9 mouse cellular contexts compared by ENCODE assay signal in genomic region chr5:43515401-43515976, GRCm38 (mm10). TPM values are rescaled to one million over a fixed set of nuclear protein-coding genes. Genes with fewer than 3 reads are reported as not detected.
DNase-seq lines count a peak whose midpoint lies in the region; ATAC-seq and TF ChIP-seq lines count a peak whose summit lies in the region.
"Had no signal": no experiment of that assay in that cellular context is flagged by ENCODE, and none has a peak within 500 bp of the region (broad histone marks: within the 10 kb centered on the region; RNA-seq: fewer than 3 reads in every experiment).

C1qtnf7 (plus strand) TSS chr5:43515538.

- no peaks in the 10 kb centered on the region for H3K36me3 ChIP-seq in heart, embryonic 12.5 days
- H3K36me3 ChIP-seq in limb, embryonic 11.5 days (ENCODE audit: control insufficient read depth, insufficient read depth, low read length) = no peaks in the 10 kb centered on the region
- no peaks in the 10 kb centered on the region for H3K36me3 ChIP-seq in small intestine, adult 2 months (ENCODE audit: control insufficient read depth, insufficient read depth, low read length)

- WGBS in lung, adult 2 months = 14% methylated on average over 15 of the region's 15 CpGs
- WGBS in heart, embryonic 12.5 days = 43% methylated on average over 15 of the region's 15 CpGs
- 22% methylated on average over 15 of the region's 15 CpGs for WGBS in limb, embryonic 11.5 days
- 66% methylated on average over 15 of the region's 15 CpGs for WGBS in small intestine, adult 2 months

- peak within 1 kb of the TSS; percentile 61 for H3K4me3 ChIP-seq in lung, adult 2 months (replicated peaks; ENCODE audit: extremely low read depth, low read depth, low read length)
- peak within 1 kb of the TSS; percentile 29 for H3K4me3 ChIP-seq in heart, embryonic 12.5 days
- H3K4me3 ChIP-seq in limb, embryonic 11.5 days (ENCODE audit: low read depth, low read length) = no peak within 1 kb of the TSS
- peak within 1 kb of the TSS; percentile 21; the same call in 1 of the 2 replicates for H3K4me3 ChIP-seq in small intestine, adult 2 months (ENCODE audit: low read depth, low read length)

- TF ChIP-seq CTCF in lung, adult 2 months (IDR thresholded peaks at IDR 0.05; ENCODE audit: insufficient read depth, low read length) = no peak
- TF ChIP-seq CTCF in small intestine, adult 2 months (IDR thresholded peaks at IDR 0.05; ENCODE audit: extremely low read depth, insufficient read length, insufficient replicate concordance, low read depth, low read length) = no peak

- H3K4me1 ChIP-seq in lung, adult 2 months (ENCODE audit: control insufficient read depth, insufficient read depth, low read length) = no peaks in the 10 kb centered on the region
- H3K4me1 ChIP-seq in heart, embryonic 12.5 days (replicated peaks) = peaks cover 9% of the 10 kb centered on the region
- no peaks in the 10 kb centered on the region; the same call in 1 of the 2 replicates for H3K4me1 ChIP-seq in limb, embryonic 11.5 days (ENCODE audit: control insufficient read depth, insufficient read depth, low read length)
- H3K4me1 ChIP-seq in small intestine, adult 2 months (ENCODE audit: control insufficient read depth, insufficient read depth, insufficient read length, low read length) = peaks cover 10% of the 10 kb centered on the region; the same call in 1 of the 2 replicates

- 0 out of 2 replicates have a peak within 1 kb of the TSS, but pooled peaks have one; percentile 2 for H3K27ac ChIP-seq in heart, embryonic 12.5 days (ENCODE audit: poor library complexity, severe bottlenecking)
- H3K27ac ChIP-seq in limb, embryonic 11.5 days (replicated peaks; ENCODE audit: low read depth, low read length) = no peak within 1 kb of the TSS
- H3K27ac ChIP-seq in small intestine, adult 2 months (ENCODE audit: insufficient read depth, low read depth, low read length) = 0 out of 2 replicates have a peak within 1 kb of the TSS, but pooled peaks have one; percentile 3

- H3K4me2 ChIP-seq in heart, embryonic 12.5 days = peak within 1 kb of the TSS; percentile 50
- H3K4me2 ChIP-seq in limb, embryonic 11.5 days (ENCODE audit: low read depth, severe bottlenecking) = peak within 1 kb of the TSS; percentile 30; the same call in 1 of the 2 replicates

- 0 out of 2 replicates have a peak, but pooled peaks have one; percentile 42 for ATAC-seq in heart, embryonic 12.5 days (ENCODE audit: insufficient number of reproducible peaks, low FRiP score)
- ATAC-seq in limb, embryonic 11.5 days (ENCODE audit: insufficient number of reproducible peaks, low FRiP score, low TSS enrichment, low read depth) = no peak
- ATAC-seq: midbrain, embryonic 16.5 days had no signal

- no peaks in the 10 kb centered on the region for H3K9me3 ChIP-seq in heart, embryonic 12.5 days (replicated peaks)
- H3K9me3 ChIP-seq in limb, embryonic 11.5 days (ENCODE audit: control insufficient read depth, low read length) = no peaks in the 10 kb centered on the region

- no peak for DNase-seq in lung, adult 2 months
- DNase-seq in lung, postnatal 36 days = no peak
- no peak for DNase-seq in limb, embryonic 11.5 days (ENCODE audit: low spot score)
- no peak for DNase-seq in retina, embryonic 14.5 days (ENCODE audit: low spot score)
- no peak for DNase-seq in adrenal gland, adult (ENCODE audit: inconsistent age in 2 of 2, low spot score in 1 of 2)
- DNase-seq: thymus, postnatal 25 days had no signal

- TF ChIP-seq POLR2A in lung, adult 2 months (IDR thresholded peaks at IDR 0.05; ENCODE audit: borderline replicate concordance, extremely low read depth, low read depth, low read length) = peak; percentile 47; the same call in 1 of the 2 replicates
- TF ChIP-seq POLR2A in small intestine, adult 2 months (IDR thresholded peaks at IDR 0.05; ENCODE audit: low read depth, low read length) = no peak

- H3K9ac ChIP-seq in heart, embryonic 12.5 days = no peak within 1 kb of the TSS
- no peak within 1 kb of the TSS for H3K9ac ChIP-seq in limb, embryonic 11.5 days (ENCODE audit: low read length)

- H3K27me3 ChIP-seq in heart, embryonic 12.5 days (replicated peaks) = no peaks in the 10 kb centered on the region
- no peaks in the 10 kb centered on the region for H3K27me3 ChIP-seq in limb, embryonic 11.5 days (ENCODE audit: control insufficient read depth, insufficient read depth, low read length)
- H3K27me3 ChIP-seq in small intestine, adult 2 months (ENCODE audit: control insufficient read depth, insufficient read depth, low read length) = no peaks in the 10 kb centered on the region

RNA-seq across cellular contexts. Expression of gene C1qtnf7, which starts in this region (rescaled TPM):
- polyA plus RNA-seq in lung, adult 2 months (2012; rRNA removed) = 14.1 and 25.3 TPM in 2 replicates
- polyA plus RNA-seq in heart, embryonic 12.5 days (2016; fragmentation: Nextera tagmentation; extraction: Ambion mirVana) = 4.7 TPM in 2 replicates
- 3.2 and 4.2 TPM in 2 replicates for polyA plus RNA-seq in limb, embryonic 11.5 days (2014; fragmentation: Nextera tagmentation; extraction: Ambion mirVana)
- 0.37 and 0.58 TPM in 2 replicates for polyA plus RNA-seq in small intestine, adult 2 months (2012; rRNA removed)
